Mouse (Mus musculus): ENCODE measurements around the gene Tmem120b.

The Tmem120b gene

GRCm38 (mm10) chr5:123125638-123126406 is 57.6 kb downstream of the Tmem120b start:
- in situ Hi-C loops (cut with MboI, MseI): loop anchor here in 1 of 2 experiments (25.0 kb wide), 1 partner anchor 1289 kb away; the partner anchor contains the start of genes Pheta1 and Sh2b3

- in situ Hi-C loops (cut with MboI, MseI): loop anchor here in 1 of 2 experiments (25.0 kb wide), 1 partner anchor 1290 kb away; the partner anchor contains the start of genes Pheta1 and Sh2b3
These were observed 58.8 kb downstream of the Tmem120b start for GRCm38 (mm10) chr5:123127031-123127430.

GRCm38 (mm10) chr5:123128426-123129169 is 60.4 kb downstream of the Tmem120b start:
- in situ Hi-C loops (cut with MboI, MseI): loop anchor here in 1 of 2 experiments (25.0 kb wide), 1 partner anchor 1291 kb away; the partner anchor contains the start of genes Pheta1 and Sh2b3

GRCm38 (mm10) chr5:123129170-123129757 is 61.0 kb downstream of the Tmem120b start:
- in situ Hi-C loops (cut with MboI, MseI): loop anchor here in 1 of 2 experiments (25.0 kb wide), 1 partner anchor 1292 kb away; the partner anchor contains the start of genes Pheta1 and Sh2b3

GRCm38 (mm10) chr5:123130030-123130813 is 62.0 kb downstream of the Tmem120b start:
- in situ Hi-C loops (cut with MboI, MseI): loop anchor here (5.0 to 25.0 kb wide), 4 partner anchors 65 to 1293 kb away; partner anchors contain the start of genes Pheta1 (in 1 of the 2), Sh2b3 (in 1 of the 2) and Tmem120b (in 1 of the 2)

GRCm38 (mm10) chr5:123130814-123131148 is 62.6 kb downstream of the Tmem120b start:
- in situ Hi-C loops (cut with MboI, MseI): loop anchor here (5.0 to 25.0 kb wide), 4 partner anchors 66 to 1293 kb away; partner anchors contain the start of genes Pheta1 (in 1 of the 2), Sh2b3 (in 1 of the 2) and Tmem120b (in 1 of the 2)

- in situ Hi-C loops (cut with MboI, MseI): loop anchor here (5.0 to 25.0 kb wide), 4 partner anchors 68 to 1295 kb away; partner anchors contain the start of genes Pheta1 (in 1 of the 2), Sh2b3 (in 1 of the 2) and Tmem120b (in 1 of the 2)
These were observed 64.3 kb downstream of the Tmem120b start, which contains the start of gene Rhof for GRCm38 (mm10) chr5:123132308-123133071. TSS of gene Rhof (minus strand) at chr5:123132692.

GRCm38 (mm10) chr5:123133083-123133783 is 65.0 kb downstream of the Tmem120b start:
- in situ Hi-C loops (cut with MboI, MseI): loop anchor here (5.0 to 25.0 kb wide), 4 partner anchors 68 to 1296 kb away; partner anchors contain the start of genes Pheta1 (in 1 of the 2), Sh2b3 (in 1 of the 2) and Tmem120b (in 1 of the 2)

- in situ Hi-C loops (cut with MboI, MseI): loop anchor here (5.0 to 25.0 kb wide), 4 partner anchors 69 to 1296 kb away; partner anchors contain the start of genes Pheta1 (in 1 of the 2), Sh2b3 (in 1 of the 2) and Tmem120b (in 1 of the 2)
These were observed 65.5 kb downstream of the Tmem120b start for GRCm38 (mm10) chr5:123133784-123134143.

GRCm38 (mm10) chr5:123134186-123134874 is 66.1 kb downstream of the Tmem120b start:
- in situ Hi-C loops (cut with MboI, MseI): loop anchor here (5.0 to 25.0 kb wide), 4 partner anchors 70 to 1297 kb away; partner anchors contain the start of genes Pheta1 (in 1 of the 2), Sh2b3 (in 1 of the 2) and Tmem120b (in 1 of the 2)

GRCm38 (mm10) chr5:123134875-123135382 is 66.7 kb downstream of the Tmem120b start:
- in situ Hi-C loops (cut with MboI, MseI): loop anchor here (5.0 to 25.0 kb wide), 4 partner anchors 70 to 1298 kb away; partner anchors contain the start of genes Pheta1 (in 1 of the 2), Sh2b3 (in 1 of the 2) and Tmem120b (in 1 of the 2)

- in situ Hi-C loops (cut with MboI, MseI): loop anchor here in 1 of 2 experiments (10.0 to 25.0 kb wide), 3 partner anchors 71 to 1298 kb away; partner anchors contain the start of genes Pheta1, Sh2b3 and Tmem120b
These were observed 67.5 kb downstream of the Tmem120b start for GRCm38 (mm10) chr5:123135471-123136360.

GRCm38 (mm10) chr5:123136361-123137043 is 68.3 kb downstream of the Tmem120b start:
- in situ Hi-C loops (cut with MboI, MseI): loop anchor here in 1 of 2 experiments (10.0 to 25.0 kb wide), 3 partner anchors 72 to 1299 kb away; partner anchors contain the start of genes Pheta1, Sh2b3 and Tmem120b

- in situ Hi-C loops (cut with MboI, MseI): loop anchor here in 1 of 2 experiments (10.0 to 25.0 kb wide), 3 partner anchors 72 to 1300 kb away; partner anchors contain the start of genes Pheta1, Sh2b3 and Tmem120b
These were observed 69.1 kb downstream of the Tmem120b start for GRCm38 (mm10) chr5:123137044-123137909.

GRCm38 (mm10) chr5:123137910-123138229 is 69.7 kb downstream of the Tmem120b start:
- in situ Hi-C loops (cut with MboI, MseI): loop anchor here in 1 of 2 experiments (10.0 to 25.0 kb wide), 3 partner anchors 73 to 1301 kb away; partner anchors contain the start of genes Pheta1, Sh2b3 and Tmem120b
